Mouse (Mus musculus): ENCODE results near the gene Jmjd4.
A peak's percentile ranks its signal among the peaks of the same experiment; 100 is the strongest.

Jmjd4 gene

GRCm38 (mm10) chr11:59471413-59472325 is 21.8 kb downstream of the Jmjd4 start:
- no peak for DNase-seq (ENCODE audit: low read depth in 1 of 2, low spot score in 2 of 2)

DNA sequence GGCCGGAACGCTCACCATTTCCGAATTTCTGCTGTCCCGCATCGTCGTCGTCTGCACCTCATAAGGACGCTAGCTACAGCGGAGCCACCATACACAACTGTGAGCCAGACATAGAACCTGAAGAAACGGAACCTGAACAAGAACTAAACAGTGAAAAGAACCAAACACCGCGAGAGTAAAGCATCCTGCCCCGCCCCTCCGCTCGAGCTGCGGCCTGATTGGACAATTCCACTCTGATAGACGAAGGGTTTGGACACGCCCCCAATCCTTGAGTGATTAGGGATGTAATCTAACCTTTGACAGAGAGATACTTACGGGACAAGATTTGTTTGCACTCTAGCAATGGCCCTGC is 22.5 kb downstream of the Jmjd4 start, which contains the start of gene Zfp867:
Gene Zfp867 (minus strand): TSS at position 149 of the 352 bp plus-strand sequence.
- peak; percentile 30 to 62 for DNase-seq (ENCODE audit: low read depth in 1 of 2, low spot score in 2 of 2)

DNA sequence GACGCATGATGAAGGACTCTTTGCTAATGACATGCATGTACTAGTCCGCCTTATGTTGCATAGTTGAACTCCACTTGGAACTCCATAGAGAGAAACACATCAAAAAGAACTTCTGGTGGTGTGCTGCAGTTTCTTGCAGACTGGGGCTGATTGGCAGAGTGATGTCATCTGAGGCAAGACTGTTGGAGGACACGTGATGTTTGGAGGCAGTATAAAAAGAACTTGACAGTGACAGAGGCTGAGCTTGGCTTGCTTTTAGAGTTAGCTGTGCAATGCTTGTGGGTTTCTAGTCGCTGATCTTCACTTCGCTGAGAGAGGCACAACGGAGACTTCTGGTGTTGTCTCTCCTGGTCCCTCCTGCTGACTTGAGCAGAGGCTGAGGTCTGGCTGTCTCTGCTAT is 27.4 kb downstream of the Jmjd4 start:
- DNase-seq (ENCODE audit: low read depth in 1 of 2, low spot score in 2 of 2): no peak

DNA sequence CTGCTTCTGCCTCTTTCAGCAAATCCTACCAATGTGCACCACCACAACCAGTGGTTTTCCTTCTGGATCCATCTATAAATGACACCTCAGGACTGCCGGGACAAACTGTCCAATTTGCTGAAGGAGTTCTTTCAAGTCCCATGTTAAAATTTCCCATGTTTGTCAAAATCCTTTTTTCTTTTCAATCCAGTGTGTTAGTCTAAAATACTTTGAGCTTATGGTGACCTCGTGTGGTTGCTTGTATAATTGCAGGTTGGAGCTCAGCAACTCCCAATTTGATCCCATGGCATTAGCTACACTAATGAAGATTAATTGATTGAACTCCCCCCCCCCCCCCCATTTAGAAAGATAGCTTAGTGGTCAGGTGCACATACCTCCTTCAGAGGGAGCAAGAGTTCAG is 33.4 kb downstream of the Jmjd4 start:
- no peak for DNase-seq (ENCODE audit: low read depth in 1 of 2, low spot score in 2 of 2)

DNA sequence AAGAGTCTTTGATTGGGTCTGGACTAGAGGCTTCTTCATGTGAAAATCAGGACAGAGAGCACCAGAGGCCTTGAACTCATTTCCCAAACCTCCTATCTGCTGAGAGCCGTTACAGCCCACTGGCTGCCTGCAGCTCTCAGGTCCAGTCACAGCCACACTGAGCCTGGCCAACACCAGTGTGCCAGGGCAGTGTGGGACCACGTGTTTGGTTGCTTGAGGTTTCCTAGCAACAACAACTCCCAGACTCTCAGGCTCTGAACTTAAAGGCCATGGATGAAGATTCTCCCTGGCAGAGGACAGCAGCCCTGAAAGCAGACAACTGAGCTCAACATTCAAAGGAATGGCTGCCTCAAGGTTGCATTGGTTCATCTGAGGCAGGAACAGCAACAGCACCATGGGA is 35.8 kb downstream of the Jmjd4 start:
- no peak for DNase-seq (ENCODE audit: low read depth in 1 of 2, low spot score in 2 of 2)

GRCm38 (mm10) chr11:59486222-59486621 is 36.4 kb downstream of the Jmjd4 start:
- no peak for DNase-seq (ENCODE audit: low read depth in 1 of 2, low spot score in 2 of 2)

- DNase-seq (ENCODE audit: low read depth in 1 of 2, low spot score in 2 of 2): no peak
These were observed 46.9 kb downstream of the Jmjd4 start for GRCm38 (mm10) chr11:59496672-59497310.

DNA sequence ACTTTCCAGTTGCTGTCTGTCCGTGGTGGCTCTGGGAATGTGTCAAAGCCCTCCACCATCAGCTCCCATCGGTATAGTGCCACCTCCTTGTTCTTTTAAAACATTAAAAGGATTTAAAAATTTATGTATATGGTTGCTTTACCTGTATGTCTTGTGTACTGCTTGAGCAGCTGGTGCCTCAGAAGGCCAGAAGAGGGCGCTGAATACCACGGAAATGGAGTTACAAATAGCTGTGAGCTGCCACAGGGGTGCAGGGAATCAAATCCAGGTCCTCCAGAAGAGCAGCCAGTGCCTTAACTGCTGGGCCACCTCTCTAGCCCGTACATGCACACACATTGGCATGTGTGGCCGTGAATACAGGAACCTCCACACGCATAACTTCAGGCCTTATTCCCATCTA is 47.9 kb downstream of the Jmjd4 start:
- no peak for DNase-seq (ENCODE audit: low read depth in 1 of 2, low spot score in 2 of 2)

GRCm38 (mm10) chr11:59501978-59502700 is 52.3 kb downstream of the Jmjd4 start:
- no peak for DNase-seq (ENCODE audit: low read depth in 1 of 2, low spot score in 2 of 2)

- peak in 1 of 2 experiments; percentile 8 for DNase-seq (ENCODE audit: low read depth in 1 of 2, low spot score in 2 of 2)
These were observed 55.5 kb downstream of the Jmjd4 start for GRCm38 (mm10) chr11:59505351-59505838.

GRCm38 (mm10) chr11:59505839-59506712 is 56.2 kb downstream of the Jmjd4 start:
- peak in 1 of 2 experiments; percentile 10 for DNase-seq (ENCODE audit: low read depth in 1 of 2, low spot score in 2 of 2)

DNA sequence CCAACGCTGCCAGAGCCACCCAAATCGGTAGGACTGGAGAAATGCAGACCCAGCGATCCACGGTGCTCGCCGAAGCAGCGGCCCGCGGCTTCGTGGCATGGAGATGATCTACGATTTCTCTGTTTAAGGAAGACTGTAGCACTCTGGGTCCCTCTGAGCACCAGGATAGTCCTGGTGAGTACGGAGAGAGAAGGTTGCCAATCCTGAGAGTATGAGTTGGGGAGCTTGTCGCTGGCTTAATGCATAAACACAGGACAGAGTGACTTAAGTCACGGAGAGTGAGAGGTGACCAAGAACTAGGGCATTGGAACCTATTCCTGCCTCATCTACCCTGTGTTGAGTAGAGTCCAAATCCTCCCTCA is 56.8 kb downstream of the Jmjd4 start:
- no peak for DNase-seq (ENCODE audit: low read depth in 1 of 2, low spot score in 2 of 2)

Measured in monocyte, adult 2 months (primary cell).